Mouse (Mus musculus): ENCODE data around the gene Kif3c. TPM values are rescaled to one million over a fixed set of nuclear protein-coding genes. Genes with fewer than 3 reads are reported as not detected.

Kif3c gene
- polyA plus RNA-seq, 1 experiment from 2014 or later: 18.4 TPM

DNA sequence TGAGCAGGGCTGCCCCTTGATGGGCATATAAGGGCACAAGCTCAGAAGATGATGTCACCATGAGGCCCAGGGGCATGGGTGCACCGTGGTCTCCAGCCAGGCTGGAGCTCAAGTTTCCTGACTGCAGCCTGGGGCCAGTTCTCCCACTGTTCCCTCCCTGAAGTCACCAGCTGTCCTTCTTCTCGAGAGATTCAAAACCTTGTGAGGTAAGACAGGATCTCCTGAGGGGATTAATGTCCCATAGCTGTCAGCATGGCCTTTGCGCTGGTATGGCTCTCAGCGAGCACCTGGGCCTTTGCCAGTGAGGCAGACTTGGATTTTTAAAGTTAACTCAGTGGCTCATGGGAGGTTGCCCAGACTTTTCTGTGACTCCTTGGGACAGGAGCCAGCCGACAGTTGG is 14.8 kb upstream of the Kif3c start:
- H3K9me3 ChIP-seq: no peaks in the 10 kb centered on the region

DNA sequence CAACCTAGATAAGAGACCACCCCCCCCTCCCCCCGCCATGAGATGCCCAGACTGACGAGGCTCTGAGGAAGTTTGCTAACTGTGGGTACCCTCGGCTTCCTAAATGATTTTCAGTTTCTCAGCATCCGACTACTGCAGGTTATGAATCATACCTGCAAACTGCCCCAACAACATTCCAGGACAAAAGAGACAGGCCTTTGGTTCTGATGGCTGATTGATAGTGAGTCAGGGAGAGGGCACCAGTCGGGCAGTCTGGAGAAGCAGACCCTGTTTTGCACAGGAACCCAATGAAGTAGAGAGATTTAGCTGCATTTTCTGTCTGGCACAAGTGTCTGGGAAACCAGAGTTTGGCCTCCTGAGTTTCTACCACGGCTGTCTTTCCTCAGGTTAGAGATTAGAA is 12.7 kb upstream of the Kif3c start:
- H3K27me3 ChIP-seq: no peaks in the 10 kb centered on the region
- H3K27ac ChIP-seq: no peak overlapping the region
- WGBS: 70% methylated on average over 6 of the region's 6 CpGs
- H3K9ac ChIP-seq: no peak overlapping the region
- H3K4me3 ChIP-seq: no peak overlapping the region
- no peak for ATAC-seq (ENCODE audit: insufficient number of reproducible peaks, insufficient read depth, low FRiP score, low TSS enrichment, low read depth)
- no peak overlapping the region for H3K4me2 ChIP-seq
- H3K36me3 ChIP-seq: no peaks in the 10 kb centered on the region
- no peaks in the 10 kb centered on the region for H3K4me1 ChIP-seq
- H3K9me3 ChIP-seq: no peaks in the 10 kb centered on the region

More for the DNA sequence above, 14.8 kb upstream of the Kif3c start:
- H3K4me2 ChIP-seq: no peak overlapping the region
- 60% methylated on average over 5 of the region's 5 CpGs for WGBS
- no peak overlapping the region for H3K4me3 ChIP-seq
- H3K9ac ChIP-seq: no peak overlapping the region
- no peaks in the 10 kb centered on the region for H3K36me3 ChIP-seq
- H3K4me1 ChIP-seq: no peaks in the 10 kb centered on the region
- no peak for ATAC-seq (ENCODE audit: insufficient number of reproducible peaks, insufficient read depth, low FRiP score, low TSS enrichment, low read depth)
- H3K27me3 ChIP-seq: no peaks in the 10 kb centered on the region
- no peak overlapping the region for H3K27ac ChIP-seq

DNA sequence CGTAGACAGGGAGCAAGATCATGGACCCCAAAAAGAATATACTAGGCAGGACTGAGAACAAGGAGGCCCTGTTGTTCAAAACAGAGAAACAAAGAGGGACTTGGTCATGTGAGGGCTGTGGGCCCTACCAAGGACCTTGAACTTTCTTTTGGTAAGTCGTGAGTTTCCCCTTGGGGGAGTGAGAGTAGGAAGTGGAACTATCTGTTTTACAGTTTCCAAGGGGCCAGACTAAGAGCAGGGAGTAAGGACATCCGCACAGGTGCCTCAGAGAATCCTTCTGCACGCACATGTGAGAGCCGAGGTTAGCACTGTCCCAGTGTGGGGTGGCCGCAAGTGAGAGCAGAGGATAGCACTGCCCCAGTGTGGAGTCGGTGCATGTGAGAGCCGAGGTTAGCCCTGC is 9.9 kb upstream of the Kif3c start:
- WGBS: 81% methylated on average over 8 of the region's 8 CpGs
- Histone ChIP-seq H3K27ac (no peak overlapping the region), H3K4me1 (no peaks in the 10 kb centered on the region), H3K36me3 (no peaks in the 10 kb centered on the region), H3K27me3 (no peaks in the 10 kb centered on the region), H3K4me2 (no peak overlapping the region), H3K4me3 (no peak overlapping the region), H3K9ac (no peak overlapping the region), H3K9me3 (no peaks in the 10 kb centered on the region)
- no peak for ATAC-seq (ENCODE audit: insufficient number of reproducible peaks, insufficient read depth, low FRiP score, low TSS enrichment, low read depth)

DNA sequence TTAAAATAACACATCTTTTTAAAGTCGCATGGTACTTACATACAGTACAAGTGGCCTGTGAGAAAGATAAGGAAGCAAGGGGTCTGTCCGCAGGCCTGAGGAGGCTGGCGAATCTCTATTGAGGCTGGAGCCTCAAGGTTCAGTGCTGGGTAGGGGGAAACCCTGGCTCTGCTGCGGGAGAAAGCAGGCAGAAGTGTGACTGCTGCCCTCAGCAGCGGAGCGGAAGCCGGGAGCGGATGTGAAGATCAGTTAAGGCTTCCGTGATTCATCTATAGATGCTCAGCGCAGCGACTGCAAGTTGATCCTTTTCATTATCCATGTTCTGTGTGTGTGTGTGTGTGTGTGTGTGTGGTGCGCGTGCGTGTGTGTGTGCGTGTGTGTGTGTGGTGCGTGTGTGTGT is 8.1 kb upstream of the Kif3c start:
- peak overlapping the region; percentile 32 for H3K4me2 ChIP-seq
- no peak overlapping the region for H3K27ac ChIP-seq
- H3K27me3 ChIP-seq: no peaks in the 10 kb centered on the region
- no peaks in the 10 kb centered on the region for H3K4me1 ChIP-seq
- H3K9me3 ChIP-seq: no peaks in the 10 kb centered on the region
- no peak overlapping the region; the same call in 1 of the 2 replicates for H3K4me3 ChIP-seq
- 74% methylated on average over 16 of the region's 16 CpGs for WGBS
- no peaks in the 10 kb centered on the region for H3K36me3 ChIP-seq
- no peak for ATAC-seq (ENCODE audit: insufficient number of reproducible peaks, insufficient read depth, low FRiP score, low TSS enrichment, low read depth)
- no peak overlapping the region for H3K9ac ChIP-seq

DNA sequence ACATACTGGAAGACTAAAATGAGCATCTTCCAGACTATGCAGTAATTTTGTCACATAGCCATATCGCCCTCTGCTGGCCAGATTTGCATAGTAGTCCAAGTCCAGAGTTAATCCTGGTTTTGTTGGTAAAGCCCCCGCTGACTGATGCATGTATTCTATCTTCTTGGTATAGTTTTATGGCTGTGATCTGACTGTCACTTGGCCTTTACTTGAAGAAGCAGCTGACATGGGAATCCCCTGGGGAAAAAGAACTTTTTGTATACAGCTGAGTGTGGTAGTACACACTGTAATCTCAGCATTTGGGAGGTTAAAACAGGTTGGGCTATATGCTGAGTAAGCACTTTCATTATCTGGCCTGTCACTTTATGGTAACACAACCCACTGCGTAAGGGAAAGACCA is 5.6 kb upstream of the Kif3c start:
- no peak overlapping the region for H3K4me2 ChIP-seq
- H3K36me3 ChIP-seq: no peaks in the 10 kb centered on the region
- H3K4me1 ChIP-seq: no peaks in the 10 kb centered on the region
- no peaks in the 10 kb centered on the region for H3K27me3 ChIP-seq
- 28% methylated on average over 3 of the region's 3 CpGs for WGBS
- no peak; the same call in 1 of the 2 replicates for ATAC-seq (ENCODE audit: insufficient number of reproducible peaks, insufficient read depth, low FRiP score, low TSS enrichment, low read depth)
- no peaks in the 10 kb centered on the region for H3K9me3 ChIP-seq
- no peak overlapping the region for H3K4me3 ChIP-seq
- no peak overlapping the region for H3K27ac ChIP-seq
- no peak overlapping the region for H3K9ac ChIP-seq

DNA sequence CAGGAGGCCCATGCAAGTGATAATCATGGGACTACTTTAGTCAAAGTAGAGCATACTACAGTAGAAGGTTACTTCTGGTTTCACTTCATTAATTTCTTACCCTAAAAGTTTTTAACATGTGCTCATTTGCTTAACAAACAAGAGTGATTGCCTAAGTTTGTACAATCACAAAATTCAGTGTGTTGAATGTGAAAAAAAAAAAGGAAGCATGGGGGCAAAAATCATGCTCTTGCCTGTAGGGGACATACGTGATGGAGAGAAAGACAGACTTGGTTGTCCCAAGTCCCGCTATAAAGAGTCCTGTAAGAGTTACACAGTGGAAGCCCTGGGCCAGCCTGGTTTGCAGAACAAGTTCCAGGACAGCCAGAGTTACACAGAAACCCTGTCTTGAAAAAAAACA is 4.9 kb upstream of the Kif3c start:
- Histone ChIP-seq H3K4me1 (no peaks in the 10 kb centered on the region), H3K36me3 (no peaks in the 10 kb centered on the region), H3K4me2 (no peak overlapping the region), H3K9me3 (no peaks in the 10 kb centered on the region), H3K4me3 (no peak overlapping the region), H3K9ac (no peak overlapping the region), H3K27ac (no peak overlapping the region), H3K27me3 (no peaks in the 10 kb centered on the region)
- 82% methylated on average over 2 of the region's 2 CpGs for WGBS
- ATAC-seq (ENCODE audit: insufficient number of reproducible peaks, insufficient read depth, low FRiP score, low TSS enrichment, low read depth): no peak

DNA sequence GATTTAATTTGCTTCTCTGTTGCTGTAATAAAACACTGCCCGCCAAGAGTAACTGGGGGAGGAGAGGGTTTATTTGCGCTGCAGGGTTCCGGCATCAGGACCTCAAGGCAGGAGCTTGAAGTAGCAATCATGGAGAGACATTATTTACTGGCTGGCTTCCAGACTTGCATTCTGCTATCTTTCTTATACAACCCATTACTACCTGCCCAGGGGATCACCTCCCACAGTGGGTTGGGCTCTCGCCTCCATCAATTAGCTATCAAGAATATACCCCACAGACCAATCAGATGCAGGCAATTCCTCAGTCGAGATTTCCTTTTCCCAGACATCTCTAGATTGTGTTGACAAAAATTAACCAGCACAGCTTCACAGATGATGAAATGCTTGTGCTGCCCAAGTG is 856 bp upstream of the Kif3c start:
- Histone ChIP-seq H3K4me3 (no peak overlapping the region), H3K27me3 (no peaks in the 10 kb centered on the region), H3K27ac (no peak overlapping the region), H3K9me3 (peaks cover 14% of the 10 kb centered on the region; the same call in 1 of the 2 replicates), H3K36me3 (peaks cover 18% of the 10 kb centered on the region), H3K4me1 (peaks cover 32% of the 10 kb centered on the region), H3K9ac (no peak overlapping the region), H3K4me2 (no peak overlapping the region)
- no peak for ATAC-seq (ENCODE audit: insufficient number of reproducible peaks, insufficient read depth, low FRiP score, low TSS enrichment, low read depth)
- 91% methylated on average over 5 of the region's 5 CpGs for WGBS

DNA sequence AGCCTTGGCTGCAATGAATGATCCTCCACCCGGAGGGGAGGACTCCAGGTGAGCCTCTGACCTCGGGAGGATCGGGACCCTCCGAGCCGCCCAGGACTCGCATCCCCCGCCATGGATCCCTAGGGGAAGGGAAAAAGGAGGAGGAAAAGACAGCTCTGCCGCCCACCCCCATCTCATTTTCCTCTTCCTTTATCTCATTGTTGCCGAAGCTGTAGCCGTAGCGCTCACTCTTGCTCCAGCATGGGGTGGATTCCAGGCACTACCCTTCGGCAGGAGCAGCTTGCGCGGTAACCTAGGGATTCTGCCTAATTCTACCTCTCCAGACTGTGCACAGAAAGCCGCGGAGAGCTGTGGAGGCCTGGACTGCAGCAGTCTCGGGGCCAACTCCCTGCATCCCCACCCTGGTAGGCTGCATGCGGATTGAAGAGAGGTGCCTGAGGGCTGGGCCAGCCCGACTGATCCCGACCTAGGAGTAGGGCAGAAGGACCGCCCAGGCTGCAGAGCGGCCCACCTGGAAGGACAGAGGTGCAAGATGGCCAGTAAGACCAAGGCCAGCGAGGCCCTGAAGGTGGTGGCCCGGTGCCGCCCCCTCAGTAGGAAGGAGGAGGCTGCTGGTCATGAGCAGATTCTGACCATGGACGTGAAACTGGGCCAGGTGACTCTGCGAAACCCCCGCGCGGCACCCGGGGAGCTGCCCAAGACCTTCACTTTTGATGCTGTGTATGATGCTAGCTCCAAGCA is 687 bp downstream of the Kif3c start:
- Histone ChIP-seq H3K4me3 (peak overlapping the region; percentile 77), H3K9ac (peak overlapping the region; percentile 89), H3K27ac (peak overlapping the region; percentile 79), H3K4me2 (peak overlapping the region; percentile 95), H3K36me3 (peaks cover 18% of the 10 kb centered on the region), H3K4me1 (peaks cover 44% of the 10 kb centered on the region), H3K9me3 (peaks cover 14% of the 10 kb centered on the region; the same call in 1 of the 2 replicates), H3K27me3 (no peaks in the 10 kb centered on the region)
- ATAC-seq (ENCODE audit: insufficient number of reproducible peaks, insufficient read depth, low FRiP score, low TSS enrichment, low read depth): peak; percentile 18; the same call in 1 of the 2 replicates
- 2% methylated on average over 31 of the region's 31 CpGs for WGBS

DNA sequence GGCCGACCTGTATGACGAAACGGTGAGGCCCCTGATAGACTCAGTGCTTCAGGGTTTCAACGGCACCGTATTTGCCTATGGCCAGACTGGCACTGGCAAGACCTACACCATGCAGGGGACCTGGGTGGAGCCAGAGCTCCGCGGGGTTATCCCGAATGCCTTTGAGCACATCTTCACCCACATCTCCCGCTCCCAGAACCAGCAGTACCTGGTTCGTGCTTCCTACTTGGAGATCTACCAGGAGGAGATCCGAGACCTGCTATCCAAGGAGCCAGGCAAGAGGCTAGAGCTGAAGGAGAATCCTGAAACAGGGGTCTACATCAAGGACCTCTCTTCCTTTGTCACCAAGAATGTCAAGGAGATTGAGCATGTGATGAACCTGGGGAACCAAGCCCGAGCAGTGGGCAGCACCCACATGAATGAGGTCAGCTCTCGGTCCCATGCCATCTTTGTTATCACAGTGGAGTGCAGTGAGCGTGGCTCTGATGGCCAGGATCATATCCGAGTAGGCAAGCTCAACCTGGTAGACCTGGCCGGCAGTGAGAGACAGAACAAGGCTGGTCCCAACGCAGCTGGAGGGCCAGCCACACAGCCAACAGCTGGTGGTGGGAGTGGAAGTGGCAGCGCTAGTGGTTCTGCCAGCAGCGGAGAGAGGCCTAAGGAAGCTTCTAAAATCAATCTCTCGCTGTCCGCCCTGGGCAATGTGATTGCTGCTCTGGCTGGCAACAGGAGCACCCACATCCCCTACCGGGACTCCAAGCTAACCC is 1.4 kb downstream of the Kif3c start:
- peak overlapping the region; percentile 77 for H3K4me3 ChIP-seq
- peaks cover 14% of the 10 kb centered on the region; the same call in 1 of the 2 replicates for H3K9me3 ChIP-seq
- ATAC-seq (ENCODE audit: insufficient number of reproducible peaks, insufficient read depth, low FRiP score, low TSS enrichment, low read depth): no peak
- peaks cover 18% of the 10 kb centered on the region for H3K36me3 ChIP-seq
- peak overlapping the region; percentile 95 for H3K4me2 ChIP-seq
- 65% methylated on average over 22 of the region's 22 CpGs for WGBS
- peak overlapping the region; percentile 89 for H3K9ac ChIP-seq
- H3K4me1 ChIP-seq: peaks cover 52% of the 10 kb centered on the region
- peak overlapping the region; percentile 79; the same call in 1 of the 2 replicates for H3K27ac ChIP-seq
- no peaks in the 10 kb centered on the region for H3K27me3 ChIP-seq

DNA sequence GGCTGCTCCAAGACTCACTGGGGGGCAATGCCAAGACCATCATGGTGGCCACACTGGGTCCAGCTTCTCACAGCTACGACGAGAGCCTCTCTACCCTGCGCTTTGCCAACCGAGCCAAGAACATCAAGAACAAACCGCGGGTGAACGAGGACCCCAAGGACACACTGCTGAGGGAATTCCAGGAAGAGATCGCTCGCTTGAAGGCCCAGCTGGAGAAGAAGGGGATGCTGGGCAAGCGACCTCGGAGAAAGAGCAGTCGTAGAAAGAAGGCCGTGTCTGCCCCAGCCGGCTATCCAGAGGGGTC is 2.0 kb downstream of the Kif3c start:
- Histone ChIP-seq H3K27me3 (no peaks in the 10 kb centered on the region), H3K36me3 (peaks cover 18% of the 10 kb centered on the region), H3K9me3 (peaks cover 14% of the 10 kb centered on the region; the same call in 1 of the 2 replicates), H3K4me3 (peak overlapping the region; percentile 77; the same call in 1 of the 2 replicates), H3K4me1 (peaks cover 57% of the 10 kb centered on the region), H3K9ac (no peak overlapping the region), H3K27ac (no peak overlapping the region), H3K4me2 (peak overlapping the region; percentile 95)
- ATAC-seq (ENCODE audit: insufficient number of reproducible peaks, insufficient read depth, low FRiP score, low TSS enrichment, low read depth): no peak
- WGBS: 95% methylated on average over 14 of the region's 14 CpGs

DNA sequence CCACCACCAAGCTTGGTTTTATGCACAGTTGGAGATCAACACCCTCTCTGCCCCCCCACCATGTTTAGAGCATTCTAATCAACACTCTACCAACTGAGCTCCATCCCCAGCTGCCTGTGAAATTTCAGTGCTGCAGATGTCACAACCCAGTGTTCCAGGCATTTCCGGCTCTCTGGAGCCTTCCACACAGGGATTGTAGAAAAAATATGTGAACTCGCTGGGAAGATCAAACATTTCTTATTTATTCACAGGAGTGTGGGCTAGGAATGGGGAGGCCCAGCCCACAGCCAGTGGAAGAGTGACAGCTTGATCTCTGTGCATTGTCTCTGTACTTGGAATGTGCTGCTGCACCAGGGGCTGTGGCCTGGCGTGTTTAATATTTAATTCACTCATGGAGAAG is 3.8 kb downstream of the Kif3c start:
- Histone ChIP-seq H3K4me1 (peaks cover 60% of the 10 kb centered on the region), H3K4me3 (no peak overlapping the region; the same call in 1 of the 2 replicates), H3K9ac (peak overlapping the region; percentile 46; the same call in 1 of the 2 replicates), H3K27ac (no peak overlapping the region), H3K36me3 (peaks cover 26% of the 10 kb centered on the region), H3K4me2 (peak overlapping the region; percentile 44), H3K9me3 (peaks cover 14% of the 10 kb centered on the region; the same call in 1 of the 2 replicates), H3K27me3 (no peaks in the 10 kb centered on the region)
- WGBS: 60% methylated on average over 3 of the region's 3 CpGs
- ATAC-seq (ENCODE audit: insufficient number of reproducible peaks, insufficient read depth, low FRiP score, low TSS enrichment, low read depth): no peak

All from embryonic facial prominence, embryonic 13.5 days (tissue).